Mouse (Mus musculus) cerebellum, adult 18-20 months (tissue): ENCODE results near the gene B4galnt2.

ENCODE experiments used
- DNase-seq, 2 experiments: peaks; one replicate each; pipeline ENCODE4 v3.0.0; 2021

Gene B4galnt2

DNA sequence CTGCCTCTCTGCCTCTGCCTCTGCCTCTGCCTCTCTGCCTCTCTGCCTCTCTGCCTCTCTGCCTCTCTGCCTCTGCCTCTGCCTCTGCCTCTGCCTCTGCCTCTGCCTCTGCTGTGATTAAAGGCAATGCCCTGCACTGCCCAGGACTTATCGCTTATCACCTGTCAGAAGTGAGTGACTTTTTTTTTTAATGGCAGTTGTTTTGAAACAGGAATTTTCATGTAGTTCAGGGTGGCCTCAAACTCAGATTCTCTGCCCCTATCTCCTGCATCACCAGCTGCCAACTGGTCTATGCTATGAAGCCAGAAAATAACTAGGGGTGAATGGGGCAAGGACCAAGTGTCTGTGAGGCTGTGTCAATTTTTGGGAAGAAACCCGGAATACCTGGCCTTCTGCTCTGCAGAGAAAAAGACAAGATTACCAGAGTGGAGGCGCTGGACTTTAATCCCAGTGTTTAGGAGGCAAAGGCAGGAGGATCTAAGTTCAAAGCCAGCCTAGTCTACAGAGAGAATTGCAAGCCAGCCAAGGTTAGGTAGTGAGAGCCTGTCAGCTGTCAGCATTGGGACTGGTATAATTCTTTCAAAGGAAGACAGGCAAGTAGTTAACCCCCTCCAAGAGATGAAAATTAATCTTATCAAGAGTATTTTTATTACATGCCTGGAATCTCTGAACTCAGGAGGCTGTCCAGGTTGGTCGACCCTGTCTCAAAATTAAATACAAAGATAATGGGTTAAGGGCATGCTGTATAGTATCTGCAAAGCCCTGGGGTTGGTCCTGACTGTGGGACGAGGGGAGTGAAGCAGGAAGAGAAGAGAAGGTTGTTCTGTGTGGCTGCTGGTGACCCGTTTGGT, 88.1 kb downstream of the B4galnt2 start:
- DNase-seq, result no peak

DNA sequence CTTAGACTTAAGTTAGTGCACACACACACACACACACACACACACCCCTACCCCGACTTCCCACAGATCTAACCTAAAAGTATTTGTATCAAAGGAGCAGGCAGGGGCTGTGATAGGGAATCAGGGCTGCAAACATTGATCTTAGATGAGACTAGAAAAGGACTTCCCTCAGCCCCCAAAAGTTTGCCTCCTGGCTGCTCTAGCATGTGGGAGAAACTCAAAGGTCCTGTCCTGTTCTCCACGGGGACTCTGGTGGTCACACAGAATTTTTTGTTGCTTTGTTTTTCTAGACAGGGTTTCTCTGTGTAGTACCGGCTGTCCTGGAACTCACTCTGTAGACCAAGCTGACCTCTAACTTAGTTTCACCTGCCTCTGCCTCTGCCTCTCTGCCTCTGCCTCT, 89.1 kb downstream of the B4galnt2 start:
- DNase-seq, result no peak

- peak; percentile 76 to 79 for DNase-seq
These were observed 89.8 kb downstream of the B4galnt2 start for GRCm38 (mm10) chr11:95824877-95825243.

DNA sequence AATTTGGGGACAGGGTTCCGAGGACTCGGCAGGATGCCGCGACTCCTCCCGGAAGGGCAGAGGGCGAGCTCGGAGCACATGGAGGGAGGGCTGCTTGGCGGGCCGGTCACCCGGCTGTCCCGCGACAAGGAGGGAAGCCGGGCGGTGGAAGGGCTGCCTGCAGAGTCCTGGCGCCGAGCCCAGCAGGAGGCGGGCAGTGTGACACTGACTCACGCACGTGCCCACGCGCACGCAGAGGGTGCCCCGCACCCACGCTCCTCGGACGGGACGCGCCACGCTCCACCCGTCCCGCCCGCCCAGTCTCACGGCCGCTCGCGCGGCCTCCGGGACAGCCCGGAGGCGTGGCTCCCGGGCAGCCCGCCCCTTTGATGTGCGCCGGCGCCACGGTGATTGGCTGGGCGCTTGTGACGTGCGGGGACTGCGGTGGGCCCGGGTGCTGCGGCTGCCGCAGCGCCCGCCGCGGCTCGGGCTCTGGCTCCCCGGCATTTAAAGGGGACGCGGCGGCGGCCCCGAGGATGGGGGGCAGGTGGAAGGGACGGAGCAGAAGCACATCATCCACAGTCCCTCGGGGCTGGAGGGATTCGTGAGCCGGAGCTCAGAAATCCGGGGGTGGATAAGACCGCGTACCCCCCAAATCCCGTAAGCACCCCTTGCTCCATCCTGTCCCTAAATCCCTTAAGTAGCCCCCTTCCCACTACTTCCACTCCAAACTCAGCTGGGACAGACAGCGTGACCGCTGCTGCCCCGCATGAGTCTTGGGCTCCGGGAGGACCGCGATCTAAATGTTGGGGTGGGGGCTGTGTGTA, 90.4 kb downstream of the B4galnt2 start, which contains the start of gene Phospho1:
Phospho1 (plus strand) TSS at position 429 of the 806 bp plus-strand sequence.
- peak; percentile 94 to 95 for DNase-seq

DNA sequence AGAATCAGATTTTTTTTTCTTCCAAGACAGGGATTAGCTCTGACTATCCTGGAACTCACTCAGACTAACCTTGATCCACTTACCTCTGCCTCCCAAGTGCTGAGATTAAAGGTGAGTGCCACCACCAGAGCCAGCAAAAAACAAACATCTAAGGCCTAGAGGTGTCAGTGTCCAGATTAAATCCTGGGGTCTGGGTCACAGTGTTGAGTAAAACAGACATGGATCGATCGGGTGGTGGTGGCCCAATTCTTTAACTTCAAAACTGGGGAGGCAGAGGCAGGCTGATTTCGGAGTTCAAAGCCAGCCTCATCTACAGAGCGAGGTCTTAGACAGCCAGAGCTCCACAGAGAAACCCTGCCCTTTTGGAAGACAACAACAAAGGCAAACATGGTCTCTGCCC, 92.3 kb downstream of the B4galnt2 start:
- no peak for DNase-seq

GRCm38 (mm10) chr11:95821511-95821910, 93.2 kb downstream of the B4galnt2 start:
- DNase-seq, result no peak

DNA sequence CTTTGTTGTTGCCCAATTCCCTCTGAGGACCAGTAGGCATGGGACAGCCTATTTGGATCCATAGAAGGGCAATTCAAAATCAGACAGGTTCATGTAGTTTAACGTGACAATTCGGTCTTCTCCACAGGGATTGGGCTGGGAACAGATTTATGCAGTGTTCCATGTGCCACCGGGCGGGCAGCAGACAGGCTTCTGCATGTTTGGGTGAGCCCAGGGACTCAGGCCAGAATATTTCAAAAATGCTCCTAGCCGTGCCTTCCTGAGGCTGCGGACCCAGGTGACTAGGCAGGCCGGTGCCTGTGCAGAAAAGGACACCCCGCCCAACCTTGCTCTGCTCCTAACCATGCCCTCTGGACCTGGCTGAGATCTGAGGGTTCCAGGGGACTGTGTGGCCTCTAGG, 95.6 kb downstream of the B4galnt2 start:
- DNase-seq, result no peak
